Mouse (Mus musculus): Measurements from ENCODE around the gene Tesmin. TPM values are rescaled to one million over a fixed set of nuclear protein-coding genes. Genes with fewer than 3 reads are reported as not detected.

Tesmin gene
- total and polyA plus RNA-seq, 3 experiments = 0.08 to 0.19 (median 0.17) TPM

DNA sequence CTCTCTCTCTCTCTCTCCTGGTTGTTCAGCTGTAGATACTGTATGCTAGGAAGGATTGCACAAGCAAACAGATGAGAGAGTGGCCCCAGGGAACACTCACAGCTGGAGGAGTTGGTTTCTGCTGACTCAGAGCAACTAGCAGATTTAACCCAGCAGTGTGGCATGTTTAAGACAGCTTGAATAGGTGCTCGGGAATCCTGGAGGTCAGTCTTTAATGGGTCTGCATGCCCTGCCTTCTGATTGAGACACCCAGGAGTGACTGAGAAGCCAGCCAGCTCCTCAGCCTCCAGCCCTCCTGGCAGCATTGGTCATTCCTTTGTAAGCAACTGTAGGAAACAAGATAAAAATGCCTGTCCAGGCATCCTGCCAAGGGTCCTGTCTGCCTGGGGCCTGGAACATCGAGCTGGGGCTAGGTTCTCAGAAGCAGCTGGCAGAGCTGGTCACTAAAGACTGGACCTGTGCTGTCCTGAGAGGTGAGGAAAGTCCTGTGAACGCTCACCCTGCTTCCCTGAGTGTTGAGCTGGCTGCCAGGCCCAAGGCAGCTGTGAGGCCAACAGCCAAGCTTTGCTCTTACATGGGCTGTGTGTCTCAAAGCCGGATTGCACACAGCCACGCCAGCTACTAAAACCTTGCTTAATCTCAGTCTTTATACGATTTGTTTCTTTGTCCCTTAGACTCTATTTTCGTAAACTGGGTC lies 35.1 kb upstream of the Tesmin start:
- in situ Hi-C loops (cut with MboI; ENCODE audit: low pct_ligation_motif_present, low pct_unique_long_range_greater_than_20kb, low sequenced_read_pairs) = no loop called here
- no peaks in the 10 kb centered on the region for H3K4me1 ChIP-seq (ENCODE audit: control insufficient read depth in 1 of 2, insufficient read depth in 2 of 2)
- no peak overlapping the region for H3K4me2 ChIP-seq (ENCODE audit: insufficient read depth, low read depth, poor library complexity, severe bottlenecking)
- dilution Hi-C loops (cut with MboI; ENCODE audit: extremely low pct_ligation_motif_present, extremely low pct_unique_long_range_greater_than_20kb, low sequenced_read_pairs) = no loop called here
- no peak for TF ChIP-seq ZMIZ1 (IDR thresholded peaks at IDR 0.05; ENCODE audit: low read depth, low read length)
- no peak for TF ChIP-seq IRF4 (IDR thresholded peaks at IDR 0.05; ENCODE audit: low read depth, low read length)
- H3K9ac ChIP-seq (ENCODE audit: insufficient read depth, low read depth) = no peak overlapping the region
- DNase-seq (ENCODE audit: extremely low read depth) = no peak
- no peaks in the 10 kb centered on the region for H3K27me3 ChIP-seq (replicated peaks)
- H3K79me2 ChIP-seq (replicated peaks; ENCODE audit: control insufficient read depth, extremely low read depth, insufficient read depth, poor library complexity, severe bottlenecking) = no peaks in the 10 kb centered on the region
- no peak overlapping the region for H3K4me3 ChIP-seq (replicated peaks in 1 of 3; ENCODE audit: low read depth in 2 of 3, low read length in 2 of 3, poor library complexity in 1 of 3)
- H3K9me3 ChIP-seq (replicated peaks; ENCODE audit: low read length) = no peaks in the 10 kb centered on the region
- peaks cover 2 to 3% of the 10 kb centered on the region in 2 experiments for H3K36me3 ChIP-seq (replicated peaks in 1 of 2; ENCODE audit: control insufficient read depth in 1 of 2, insufficient read depth in 1 of 2, low read length in 1 of 2)
- H3K27ac ChIP-seq (ENCODE audit: insufficient read depth, low read depth) = no peak overlapping the region

DNA sequence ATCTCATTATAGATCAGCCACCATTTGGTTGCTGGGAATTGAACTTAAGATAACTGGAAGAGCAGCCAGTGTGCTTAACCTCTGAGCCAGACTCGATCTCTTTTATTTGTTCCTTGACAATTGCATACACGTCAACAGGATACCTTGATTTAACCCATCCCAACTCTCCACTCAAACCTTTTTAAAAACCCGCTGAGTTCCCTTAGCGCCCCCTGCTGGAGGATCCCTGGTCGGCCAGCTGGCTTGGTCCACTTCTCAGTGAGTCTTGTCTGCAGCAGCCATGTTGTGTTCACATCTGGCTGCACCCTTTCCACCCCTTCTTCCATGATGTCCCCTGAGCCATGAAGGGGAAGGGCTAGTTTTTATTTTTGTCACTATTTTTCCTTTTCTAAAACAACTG lies 33.6 kb upstream of the Tesmin start:
- no peaks in the 10 kb centered on the region for H3K79me2 ChIP-seq (replicated peaks; ENCODE audit: control insufficient read depth, extremely low read depth, insufficient read depth, poor library complexity, severe bottlenecking)
- H3K27me3 ChIP-seq (replicated peaks) = no peaks in the 10 kb centered on the region
- in situ Hi-C loops (cut with MboI; ENCODE audit: low pct_ligation_motif_present, low pct_unique_long_range_greater_than_20kb, low sequenced_read_pairs) (no loop called here), dilution Hi-C loops (cut with MboI; ENCODE audit: extremely low pct_ligation_motif_present, extremely low pct_unique_long_range_greater_than_20kb, low sequenced_read_pairs) (no loop called here)
- peaks cover 2 to 3% of the 10 kb centered on the region in 2 experiments for H3K36me3 ChIP-seq (replicated peaks in 1 of 2; ENCODE audit: control insufficient read depth in 1 of 2, insufficient read depth in 1 of 2, low read length in 1 of 2)
- DNase-seq (ENCODE audit: extremely low read depth) = peak; percentile 17
- H3K4me2 ChIP-seq (ENCODE audit: insufficient read depth, low read depth, poor library complexity, severe bottlenecking) = no peak overlapping the region
- no peak overlapping the region for H3K9ac ChIP-seq (ENCODE audit: insufficient read depth, low read depth)
- no peaks in the 10 kb centered on the region for H3K9me3 ChIP-seq (replicated peaks; ENCODE audit: low read length)
- H3K4me3 ChIP-seq (replicated peaks in 1 of 3; ENCODE audit: low read depth in 2 of 3, low read length in 2 of 3, poor library complexity in 1 of 3) = no peak overlapping the region
- TF ChIP-seq POLR2A (IDR thresholded peaks at IDR 0.05; ENCODE audit: low read depth, low read length) (no peak), CTCF (conservative IDR thresholded peaks at IDR 0.05 in 1 of 2, IDR thresholded peaks at IDR 0.05 in 1 of 2; ENCODE audit: low read depth in 2 of 2, low read length in 2 of 2) (peak; percentile 35 to 42; a peak in 3 of 4 replicates), SMC3 (IDR thresholded peaks at IDR 0.05; ENCODE audit: low read depth, low read length) (peak; percentile 11; the same call in 1 of the 2 replicates)
- H3K27ac ChIP-seq (ENCODE audit: insufficient read depth, low read depth) = no peak overlapping the region
- H3K4me1 ChIP-seq (ENCODE audit: control insufficient read depth in 1 of 2, insufficient read depth in 2 of 2) = peaks cover 3 to 6% of the 10 kb centered on the region in 2 experiments; a peak in 3 of 4 replicates

DNA sequence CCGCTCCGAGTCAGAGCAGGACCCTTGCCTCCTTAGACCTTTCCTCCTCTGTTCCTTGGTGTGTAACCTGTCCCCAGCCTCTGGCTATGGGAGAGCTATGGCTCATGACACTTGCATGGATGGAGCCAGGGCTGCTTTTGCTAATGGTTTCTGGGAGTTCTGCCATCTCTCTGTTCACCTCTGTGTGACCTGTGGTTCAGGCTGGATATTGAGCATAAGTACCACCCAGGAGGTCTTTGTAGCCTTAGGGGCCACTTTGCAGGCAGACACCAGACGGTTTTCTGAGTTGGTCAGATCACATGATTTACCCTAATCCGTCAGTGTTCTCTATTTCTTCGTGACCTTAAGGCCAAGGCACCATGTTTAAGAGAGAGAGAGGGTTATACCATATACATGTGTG lies 32.1 kb upstream of the Tesmin start:
- Histone ChIP-seq H3K4me1 (ENCODE audit: control insufficient read depth in 1 of 2, insufficient read depth in 2 of 2) (peaks cover 3 to 6% of the 10 kb centered on the region in 2 experiments; a peak in 3 of 4 replicates), H3K27ac (ENCODE audit: insufficient read depth, low read depth) (no peak overlapping the region), H3K9ac (ENCODE audit: insufficient read depth, low read depth) (no peak overlapping the region), H3K27me3 (replicated peaks) (no peaks in the 10 kb centered on the region), H3K79me2 (replicated peaks; ENCODE audit: control insufficient read depth, extremely low read depth, insufficient read depth, poor library complexity, severe bottlenecking) (no peaks in the 10 kb centered on the region), H3K9me3 (replicated peaks; ENCODE audit: low read length) (no peaks in the 10 kb centered on the region), H3K4me2 (ENCODE audit: insufficient read depth, low read depth, poor library complexity, severe bottlenecking) (no peak overlapping the region), H3K36me3 (replicated peaks in 1 of 2; ENCODE audit: control insufficient read depth in 1 of 2, insufficient read depth in 1 of 2, low read length in 1 of 2) (peaks cover 2 to 3% of the 10 kb centered on the region in 2 experiments), H3K4me3 (replicated peaks in 1 of 3; ENCODE audit: low read depth in 2 of 3, low read length in 2 of 3, poor library complexity in 1 of 3) (no peak overlapping the region)
- in situ Hi-C loops (cut with MboI; ENCODE audit: low pct_ligation_motif_present, low pct_unique_long_range_greater_than_20kb, low sequenced_read_pairs) (no loop called here), dilution Hi-C loops (cut with MboI; ENCODE audit: extremely low pct_ligation_motif_present, extremely low pct_unique_long_range_greater_than_20kb, low sequenced_read_pairs) (no loop called here)
- TF ChIP-seq ELF1 (IDR thresholded peaks at IDR 0.05; ENCODE audit: low read depth, low read length) (no peak), MAZ (IDR thresholded peaks at IDR 0.05; ENCODE audit: low read depth, low read length) (no peak), NELFE (IDR thresholded peaks at IDR 0.05; ENCODE audit: low read depth, low read length) (no peak), BHLHE40 (IDR thresholded peaks at IDR 0.05; ENCODE audit: low read depth, low read length) (no peak), ZKSCAN1 (IDR thresholded peaks at IDR 0.05; ENCODE audit: borderline replicate concordance, low read depth, low read length) (no peak), ZC3H11A (IDR thresholded peaks at IDR 0.05; ENCODE audit: low read depth, low read length) (no peak), HCFC1 (IDR thresholded peaks at IDR 0.05; ENCODE audit: low read depth, low read length) (no peak), POLR2A (IDR thresholded peaks at IDR 0.05; ENCODE audit: low read depth, low read length) (no peak), USF2 (conservative IDR thresholded peaks at IDR 0.05; ENCODE audit: low read depth, low read length) (no peak), MYC (IDR thresholded peaks at IDR 0.05; ENCODE audit: low read depth, low read length) (no peak), IRF4 (IDR thresholded peaks at IDR 0.05; ENCODE audit: low read depth, low read length) (no peak), MAX (IDR thresholded peaks at IDR 0.05; ENCODE audit: low read length) (no peak), USF1 (IDR thresholded peaks at IDR 0.05; ENCODE audit: low read depth, low read length) (no peak), UBTF (IDR thresholded peaks at IDR 0.05; ENCODE audit: low read depth, low read length) (no peak), MXI1 (IDR thresholded peaks at IDR 0.05; ENCODE audit: low read depth, low read length) (no peak), MAFK (IDR thresholded peaks at IDR 0.05; ENCODE audit: insufficient replicate concordance, low read length) (no peak), CHD1 (IDR thresholded peaks at IDR 0.05; ENCODE audit: low read depth, low read length) (no peak), ETS1 (conservative IDR thresholded peaks at IDR 0.05; ENCODE audit: low read depth, low read length) (no peak), SMC3 (IDR thresholded peaks at IDR 0.05; ENCODE audit: low read depth, low read length) (no peak)
- no peak for DNase-seq (ENCODE audit: extremely low read depth)
